Mouse (Mus musculus) urinary bladder, adult 18-20 months (tissue): ENCODE data around the gene Bcl6.

Experiments used
- DNase-seq, 2 experiments: peaks; one replicate each; pipeline ENCODE4 v3.0.0; 2022; ENCODE audit warnings: low spot score in 2 of 2, mixed read lengths in 2 of 2

Gene Bcl6

DNA sequence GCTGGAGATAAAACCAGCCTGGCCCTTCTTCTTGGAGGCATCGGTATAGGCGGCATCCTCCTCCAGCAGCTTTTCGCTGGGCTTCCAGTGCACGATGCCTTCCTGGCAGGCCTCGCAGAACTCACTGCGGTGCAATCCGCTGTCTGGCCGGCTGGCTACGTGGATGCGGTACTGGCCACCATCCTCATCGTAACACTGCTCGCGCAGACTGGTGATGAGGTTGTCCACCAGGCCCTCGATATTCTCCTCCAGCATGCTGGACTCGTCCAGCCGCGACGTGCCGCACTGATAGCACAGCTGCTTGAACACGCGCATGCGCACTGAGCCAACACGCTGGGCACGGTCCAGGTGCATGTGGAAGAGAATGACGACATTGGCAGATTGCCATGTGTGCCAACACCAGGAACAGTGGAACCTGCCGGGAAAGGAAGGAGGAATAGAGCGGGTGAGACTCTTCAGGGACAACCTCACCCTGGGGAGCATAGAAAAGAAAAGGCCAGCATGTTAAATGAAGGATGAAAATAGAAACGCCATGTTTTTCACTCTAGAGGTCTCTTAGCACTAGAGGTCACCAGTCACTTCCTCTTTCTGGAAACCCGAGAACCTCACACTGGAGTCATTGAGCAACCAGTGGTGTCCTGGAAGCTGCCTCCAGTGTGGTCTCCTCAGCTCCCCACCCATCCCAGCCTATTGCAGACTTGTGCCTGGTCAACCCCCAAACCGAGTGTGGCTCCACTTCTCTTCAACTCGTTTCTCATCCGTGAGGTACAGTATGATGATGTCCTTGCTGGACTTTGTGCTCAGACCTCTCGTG is 61.1 kb downstream of the Bcl6 start:
- DNase-seq, result no peak

DNA sequence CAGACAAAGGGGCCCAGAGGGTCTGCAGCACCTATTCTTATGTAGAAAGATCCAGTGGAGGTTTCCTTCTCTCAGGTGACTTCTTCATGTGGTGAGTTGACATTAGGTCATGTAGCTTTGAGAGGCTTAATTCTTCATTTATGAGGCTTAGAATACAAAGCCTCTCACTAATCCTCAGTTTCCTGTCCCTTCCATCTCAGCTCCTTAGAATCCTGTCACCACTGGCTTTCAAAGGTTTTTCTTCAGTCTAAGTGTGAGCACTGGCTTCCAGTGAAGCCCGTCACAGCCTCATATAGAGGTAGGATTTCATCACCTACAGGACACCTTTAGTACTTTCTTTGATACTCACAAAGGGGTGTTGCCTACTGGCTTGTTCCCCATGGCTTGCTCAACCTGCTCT is 65.7 kb downstream of the Bcl6 start:
- DNase-seq, result no peak

DNA sequence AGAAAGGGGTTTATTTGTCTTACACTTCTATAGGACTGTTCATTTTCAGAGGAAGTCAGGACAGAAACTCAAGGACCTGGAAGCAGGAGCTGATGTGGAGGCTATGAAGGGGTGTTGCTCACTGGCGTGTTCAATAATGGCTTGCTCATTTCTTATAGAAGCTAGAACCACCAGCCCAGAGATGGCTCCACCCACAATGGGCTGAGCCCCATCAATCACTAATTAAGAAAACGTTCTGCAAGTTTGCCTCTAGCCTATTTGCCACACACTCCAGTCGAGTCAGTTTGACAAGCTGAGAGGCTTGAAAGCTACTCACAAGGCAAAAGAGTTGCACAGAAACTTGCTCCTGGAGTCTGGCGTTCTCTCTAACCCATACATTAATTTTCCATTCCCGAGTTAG is 67.0 kb downstream of the Bcl6 start:
- DNase-seq, result no peak

DNA sequence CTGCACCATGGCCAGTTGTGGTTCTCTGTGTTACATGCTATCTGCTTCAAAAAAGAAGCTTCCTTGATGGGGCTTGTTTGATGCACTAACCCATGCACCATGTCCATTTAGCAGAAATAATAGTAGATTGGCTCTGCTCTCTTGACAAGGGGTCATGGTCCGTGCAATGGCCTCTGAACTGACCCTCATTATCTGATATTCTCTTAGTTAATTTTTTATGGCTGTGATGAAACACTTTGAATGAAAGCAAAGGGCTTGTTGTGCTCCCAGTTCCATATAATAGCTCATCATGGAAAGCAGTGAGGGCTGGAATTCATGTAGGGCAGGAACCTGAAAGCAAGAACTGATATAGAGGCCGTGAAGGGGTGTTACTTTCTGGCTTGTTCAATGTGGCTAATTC is 69.2 kb downstream of the Bcl6 start:
- DNase-seq, result no peak
